Mouse (Mus musculus) liver, postnatal 0 days (tissue): ENCODE results near the gene Krtap16-1.

ENCODE experiments used
- CTCF ChIP-seq: sonication (generic); IDR thresholded peaks from 2 replicates; pipeline ENCODE4 v1.5.1; 2016; ENCODE audit warnings: antibody characterized with exemption, low read depth
- EP300 ChIP-seq: IDR thresholded peaks from 2 replicates; pipeline ENCODE4 v1.6.1; 2016; ENCODE audit warnings: antibody characterized with exemption, low read depth, mild to moderate bottlenecking

GRCm38 (mm10) chr11:100004846-100005245, 18.4 kb upstream of the Krtap16-1 start:
- TF ChIP-seq CTCF (peak; percentile 74), EP300 (no peak)
